Mouse (Mus musculus) kidney, embryonic 16.5 days (tissue): ENCODE results near the gene Vmn1r2. TPM values are rescaled to one million over a fixed set of nuclear protein-coding genes. Genes with fewer than 3 reads are reported as not detected.
"Not testable (repeated sequence)": the region's sequence is repeated elsewhere in the genome, so short reads cannot be mapped to it uniquely, and the experiment has no call there.

Experiments
- ATAC-seq: fragments of 200-750 bp; cut with Nextera tagmentation; 2 replicates; pipeline ENCODE4 v1.8.0; 2017; ENCODE audit warnings: moderate TSS enrichment; ENCODE audit not compliant: low FRiP score, low TSS enrichment
- H3K27ac ChIP-seq: fragments of 300-500 bp; sonication (generic); 2 replicates; pipeline ENCODE4 v1.5.1; 2014; ENCODE audit warnings: low read length
- H3K27me3 ChIP-seq: fragments of 300-500 bp; sonication (generic); 2 replicates; pipeline ENCODE4 v1.6.1; 2014; ENCODE audit warnings: low read length, control low read depth, mixed read lengths; ENCODE audit not compliant: insufficient read depth
- H3K36me3 ChIP-seq: fragments of 300-500 bp; sonication (generic); 2 replicates; pipeline ENCODE4 v1.6.1; 2014; ENCODE audit warnings: low read length, control low read depth, mixed read lengths; ENCODE audit not compliant: insufficient read depth
- H3K4me1 ChIP-seq: fragments of 300-500 bp; sonication (generic); 2 replicates; pipeline ENCODE4 v1.6.1; 2014; ENCODE audit warnings: low read length, control low read depth, mixed read lengths; ENCODE audit not compliant: insufficient read depth
- H3K4me2 ChIP-seq: fragments of 300-500 bp; sonication (generic); replicated peaks from 2 replicates; pipeline ENCODE4 v1.6.1; 2014; ENCODE audit warnings: low read depth, low read length
- H3K4me3 ChIP-seq: fragments of 300-500 bp; sonication (generic); 2 replicates; pipeline ENCODE4 v1.5.1; 2014; ENCODE audit warnings: mild to moderate bottlenecking, low read length
- H3K9ac ChIP-seq: fragments of 300-500 bp; sonication (generic); replicated peaks from 2 replicates; pipeline ENCODE4 v1.6.1; 2014; ENCODE audit warnings: low read length
- H3K9me3 ChIP-seq: fragments of 300-500 bp; sonication (generic); 2 replicates; pipeline ENCODE4 v1.6.1; 2016; ENCODE audit warnings: low read length, control low read depth
- WGBS: fragments of 180-500 bp; shearing (Covaris S2); extraction: QIAGEN DNeasy Blood & Tissue Kit; methylation state at CpG from one replicate; pipeline ENCODE4 v1.1.7; 2014; 5-methylcytosine and 5-hydroxymethylcytosine counted together
- polyA plus RNA-seq: library from polyadenylated mRNA; unstranded; fragments of >200 nt; fragmentation: Nextera tagmentation; extraction: Ambion mirVana; gene quantifications from 2 replicates; pipeline ENCODE4 v1.2.1, GENCODE M21; 2015

The Vmn1r2 gene
- polyA plus RNA-seq, 1 experiment from 2014 or later = not detected

GRCm38 (mm10) chr4:3209643-3210217 lies 42.6 kb downstream of the Vmn1r2 start:
- H3K27me3 ChIP-seq, H3K9me3 ChIP-seq, H3K27ac ChIP-seq, H3K36me3 ChIP-seq, H3K4me1 ChIP-seq, ATAC-seq, H3K9ac ChIP-seq, H3K4me2 ChIP-seq, H3K4me3 ChIP-seq: not testable (repeated sequence)
- WGBS = 67% methylated on average over 1 of the region's 1 CpGs

- ATAC-seq = peak; percentile 69; the same call in 1 of the 2 replicates
- not testable (repeated sequence) for H3K4me1 ChIP-seq, H3K4me3 ChIP-seq, H3K27me3 ChIP-seq, H3K27ac ChIP-seq, H3K4me2 ChIP-seq, H3K9ac ChIP-seq, H3K9me3 ChIP-seq, H3K36me3 ChIP-seq
- 31% methylated on average over 3 of the region's 4 CpGs for WGBS
Observed at GRCm38 (mm10) chr4:3213349-3213748, 46.2 kb downstream of the Vmn1r2 start.

- not testable (repeated sequence) for H3K27me3 ChIP-seq, H3K9ac ChIP-seq, H3K27ac ChIP-seq, H3K9me3 ChIP-seq, ATAC-seq, H3K36me3 ChIP-seq, H3K4me3 ChIP-seq, H3K4me2 ChIP-seq, H3K4me1 ChIP-seq
- 57% methylated on average over 2 of the region's 2 CpGs for WGBS
Observed at GRCm38 (mm10) chr4:3216382-3216781, 49.3 kb downstream of the Vmn1r2 start.

Other genes with a start within 250 kb of the Vmn1r2 start
- gene Vmn1r3, start 18.0 kb downstream of the Vmn1r2 start, polyA plus RNA-seq = not detected in 2 replicates